Mouse (Mus musculus) forebrain, embryonic 15.5 days (tissue): ENCODE measurements at regions not wholly inside any gene's neighbourhood (a gene's known extent, or its start where the extent isn't known, plus 50 kb on each side); places are given as distances from the start of the nearest gene placed in this dataset.
"Not testable (repeated sequence)": the region's sequence is repeated elsewhere in the genome, so short reads cannot be mapped to it uniquely, and the experiment has no call there.

ENCODE experiments used
- ATAC-seq: fragments of 200-750 bp; cut with Nextera tagmentation; replicated peaks from 2 replicates; pipeline ENCODE4 v1.8.0; 2017; ENCODE audit warnings: mild to moderate bottlenecking, moderate TSS enrichment, moderate library complexity
- H3K27ac ChIP-seq: fragments of 300-500 bp; sonication (generic); replicated peaks from 2 replicates; pipeline ENCODE4 v1.5.1; 2015; ENCODE audit warnings: mild to moderate bottlenecking, inconsistent platforms
- H3K27me3 ChIP-seq: fragments of 300-500 bp; sonication (generic); 2 replicates; pipeline ENCODE4 v1.6.1; 2015; ENCODE audit warnings: inconsistent platforms
- H3K36me3 ChIP-seq: fragments of 300-500 bp; sonication (generic); 2 replicates; pipeline ENCODE4 v1.6.1; 2015; ENCODE audit warnings: mild to moderate bottlenecking, inconsistent platforms
- H3K4me1 ChIP-seq: fragments of 300-500 bp; sonication (generic); 2 replicates; pipeline ENCODE4 v1.6.1; 2015; ENCODE audit warnings: inconsistent platforms
- H3K4me2 ChIP-seq: fragments of 300-500 bp; sonication (generic); replicated peaks from 2 replicates; pipeline ENCODE4 v1.6.1; 2015; ENCODE audit warnings: mild to moderate bottlenecking, inconsistent platforms
- H3K4me3 ChIP-seq: fragments of 300-500 bp; sonication (generic); 2 replicates; pipeline ENCODE4 v1.5.1; 2015; ENCODE audit warnings: mild to moderate bottlenecking, inconsistent platforms
- H3K9ac ChIP-seq: fragments of 300-500 bp; sonication (generic); replicated peaks from 2 replicates; pipeline ENCODE4 v1.6.1; 2015; ENCODE audit warnings: mild to moderate bottlenecking, inconsistent platforms
- H3K9me3 ChIP-seq: fragments of 300-500 bp; sonication (generic); 2 replicates; pipeline ENCODE4 v1.6.1; 2016; ENCODE audit warnings: inconsistent platforms
- WGBS: fragments of 180-500 bp; shearing (Covaris S2); methylation state at CpG from one replicate; pipeline ENCODE4 v1.1.7; 2015; ENCODE audit warnings: mixed read lengths; 5-methylcytosine and 5-hydroxymethylcytosine counted together

GRCm38 (mm10) chr1:7271466-7272110 is 2463.9 kb downstream of the Gm37988 start:
- not testable (repeated sequence) for H3K4me3 ChIP-seq, ATAC-seq, H3K9me3 ChIP-seq, H3K9ac ChIP-seq, H3K27ac ChIP-seq, H3K4me2 ChIP-seq, H3K27me3 ChIP-seq, H3K4me1 ChIP-seq, H3K36me3 ChIP-seq
- 91% methylated on average over 25 of the region's 25 CpGs for WGBS

GRCm38 (mm10) chr1:7298921-7299685 is 2491.4 kb downstream of the Gm37988 start:
- not testable (repeated sequence) for H3K9ac ChIP-seq, H3K4me3 ChIP-seq, H3K4me2 ChIP-seq, H3K36me3 ChIP-seq, H3K27me3 ChIP-seq, ATAC-seq, H3K4me1 ChIP-seq, H3K9me3 ChIP-seq, H3K27ac ChIP-seq
- 90% methylated on average over 9 of the region's 9 CpGs for WGBS

- 48% methylated on average over 5 of the region's 5 CpGs for WGBS
- H3K27ac ChIP-seq: no peak overlapping the region
- H3K4me1 ChIP-seq: 0 out of 2 replicates have a peak, but pooled peaks cover 3% of the 10 kb centered on the region
- H3K9me3 ChIP-seq: no peaks in the 10 kb centered on the region
- H3K9ac ChIP-seq: no peak overlapping the region
- no peak for ATAC-seq
- H3K4me3 ChIP-seq: no peak overlapping the region
- H3K36me3 ChIP-seq: no peaks in the 10 kb centered on the region
- no peaks in the 10 kb centered on the region for H3K27me3 ChIP-seq
- H3K4me2 ChIP-seq: no peak overlapping the region
Measured at GRCm38 (mm10) chr1:7308952-7309617, 2501.4 kb downstream of the Gm37988 start.

- H3K27me3 ChIP-seq, H3K4me1 ChIP-seq, ATAC-seq, H3K9ac ChIP-seq, H3K4me2 ChIP-seq, H3K4me3 ChIP-seq, H3K36me3 ChIP-seq, H3K9me3 ChIP-seq, H3K27ac ChIP-seq: not testable (repeated sequence)
- 72% methylated on average over 6 of the region's 6 CpGs for WGBS
Measured at GRCm38 (mm10) chr1:7312401-7312800, 2504.7 kb downstream of the Gm37988 start.

- Histone ChIP-seq H3K27me3 (no peaks in the 10 kb centered on the region), H3K9me3 (no peaks in the 10 kb centered on the region), H3K27ac (no peak overlapping the region), H3K4me1 (0 out of 2 replicates have a peak, but pooled peaks cover 3% of the 10 kb centered on the region), H3K4me3 (no peak overlapping the region), H3K36me3 (no peaks in the 10 kb centered on the region), H3K9ac (no peak overlapping the region), H3K4me2 (no peak overlapping the region)
- peak; percentile 84 for ATAC-seq
- WGBS: 50% methylated on average over 3 of the region's 3 CpGs
Measured at GRCm38 (mm10) chr1:7313468-7313867, 2505.8 kb downstream of the Gm37988 start.

- Histone ChIP-seq H3K27ac (no peak overlapping the region), H3K4me3 (no peak overlapping the region), H3K4me2 (no peak overlapping the region), H3K36me3 (no peaks in the 10 kb centered on the region), H3K27me3 (no peaks in the 10 kb centered on the region), H3K9ac (no peak overlapping the region), H3K4me1 (no peaks in the 10 kb centered on the region), H3K9me3 (no peaks in the 10 kb centered on the region)
- 0 out of 2 replicates have a peak, but pooled peaks have one; percentile 19 for ATAC-seq
- 32% methylated on average over 2 of the region's 2 CpGs for WGBS
Measured at GRCm38 (mm10) chr1:7318850-7319249, 2511.2 kb downstream of the Gm37988 start.

- H3K9me3 ChIP-seq: no peaks in the 10 kb centered on the region
- 0 out of 2 replicates have a peak, but pooled peaks have one; percentile 32 for ATAC-seq
- 6% methylated on average over 4 of the region's 4 CpGs for WGBS
- no peak overlapping the region for H3K9ac ChIP-seq
- H3K36me3 ChIP-seq: no peaks in the 10 kb centered on the region
- no peaks in the 10 kb centered on the region for H3K27me3 ChIP-seq
- H3K4me2 ChIP-seq: no peak overlapping the region
- H3K4me3 ChIP-seq: no peak overlapping the region
- no peaks in the 10 kb centered on the region for H3K4me1 ChIP-seq
- no peak overlapping the region for H3K27ac ChIP-seq
Measured at GRCm38 (mm10) chr1:7319313-7319712, 2511.6 kb downstream of the Gm37988 start.
